ENCODE assay signal across 8 mouse cellular contexts in the genomic region with DNA sequence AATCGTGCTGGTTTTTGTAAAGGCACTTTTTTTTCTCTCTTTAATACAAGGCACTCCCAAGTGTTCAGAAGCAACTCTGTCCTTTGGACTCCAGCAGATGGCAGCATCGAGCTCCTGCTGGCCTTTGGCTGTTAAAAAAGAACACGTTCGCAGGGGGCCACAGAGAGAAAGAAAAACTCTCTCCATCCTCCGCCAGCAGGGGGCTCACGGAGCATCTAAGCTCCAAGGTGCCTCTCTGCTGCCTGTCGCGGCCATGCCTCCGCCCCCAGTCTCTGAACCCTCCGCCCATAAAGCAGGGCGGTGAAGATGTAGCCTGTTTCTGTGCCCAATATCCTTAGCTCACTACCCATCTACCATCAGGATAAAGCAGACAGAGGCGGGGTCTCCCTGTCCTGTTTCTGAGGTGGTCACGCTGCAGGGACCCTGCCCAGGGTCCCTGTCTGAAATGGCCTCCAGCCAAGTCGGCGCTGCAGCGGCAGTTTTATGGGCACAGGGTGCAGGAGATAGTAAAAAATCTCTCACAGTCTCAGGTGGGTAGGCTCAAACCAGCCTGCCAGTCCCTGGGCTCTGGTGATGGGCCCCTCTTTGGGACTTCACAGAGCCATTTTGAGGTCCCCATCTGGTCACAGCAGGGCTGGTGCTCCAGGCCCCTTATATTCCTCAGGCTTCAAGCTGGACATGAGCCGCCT.
A peak's percentile ranks its signal among the peaks of the same experiment; 100 is the strongest.
DNase-seq lines count a peak whose midpoint lies in the region; ATAC-seq lines count a peak whose summit lies in the region.

No protein-coding gene starts in this region.

- DNase-seq in adrenal gland, adult (ENCODE audit: inconsistent age in 2 of 2, low spot score in 1 of 2): peak; percentile 89 to 96
- peak; percentile 99 for DNase-seq in embryo, embryonic 10.5 days (ENCODE audit: low spot score)
- DNase-seq in gastrocnemius, postnatal 25 days: peak; percentile 83
- DNase-seq in left cerebral cortex, adult 8-10 months (ENCODE audit: low spot score in 2 of 2): peak; percentile 76 to 84
- peak; percentile 98 for DNase-seq in right cerebral cortex, postnatal 14 days
- peak; percentile 95 for DNase-seq in urinary bladder, postnatal 14 days (ENCODE audit: low spot score)

- ATAC-seq in inflammation-experienced regulatory T-cells, adult 6 months: peak; percentile 73
- peak; percentile 99 for ATAC-seq in megakaryocyte-erythroid progenitor cell, adult 5-6 weeks (replicated peaks; ENCODE audit: low FRiP score, low TSS enrichment, poor library complexity, severe bottlenecking)

Comparison
In these comparisons a context has a peak if more than half of its experiments do, and no peak if none do; other contexts are left out.
1. Peak in every context shown above with its lines: DNase-seq and ATAC-seq.